Mouse (Mus musculus) heart, postnatal 0 days (tissue): ENCODE measurements around the gene Cdh26.

Source experiments
- CTCF ChIP-seq: IDR thresholded peaks from 2 replicates; pipeline ENCODE4 v1.5.1; 2016; ENCODE audit warnings: antibody characterized with exemption, control low read depth, low read depth
- EP300 ChIP-seq: IDR thresholded peaks from 2 replicates; pipeline ENCODE4 v1.6.1; 2016; ENCODE audit warnings: antibody characterized with exemption, low read depth

DNA sequence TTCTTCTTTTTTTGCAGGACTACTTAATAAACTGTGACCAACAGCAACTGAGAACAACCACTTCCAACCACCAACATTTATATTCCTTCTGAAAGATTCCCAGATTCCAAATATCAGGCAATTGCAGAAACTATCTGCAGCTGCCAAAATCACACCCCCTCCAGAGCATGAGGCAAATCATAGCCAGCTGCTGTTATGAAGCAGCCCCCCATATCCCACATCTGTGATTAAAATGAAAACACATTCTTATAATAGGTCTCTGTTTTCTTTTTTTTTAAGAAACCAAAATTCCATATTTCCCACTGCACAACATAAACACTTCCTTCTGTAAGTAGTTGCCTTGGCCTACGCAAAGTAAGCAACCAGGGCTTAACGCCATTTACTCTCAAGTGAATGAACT, 65.5 kb downstream of the Cdh26 start:
- TF ChIP-seq CTCF (no peak), EP300 (no peak)
